Mouse (Mus musculus) regulatory T cell (primary cell): ENCODE results near the gene Pank1.

Source experiments
- in situ Hi-C: fragments of 300-600 bp; cut with MboI, MseI; formaldehyde crosslinking; loops from one replicate; pipeline ENCODE4 v1.15.1; 2025; ENCODE audit warnings: high pct_unique_total_duplicates

Pank1 gene

DNA sequence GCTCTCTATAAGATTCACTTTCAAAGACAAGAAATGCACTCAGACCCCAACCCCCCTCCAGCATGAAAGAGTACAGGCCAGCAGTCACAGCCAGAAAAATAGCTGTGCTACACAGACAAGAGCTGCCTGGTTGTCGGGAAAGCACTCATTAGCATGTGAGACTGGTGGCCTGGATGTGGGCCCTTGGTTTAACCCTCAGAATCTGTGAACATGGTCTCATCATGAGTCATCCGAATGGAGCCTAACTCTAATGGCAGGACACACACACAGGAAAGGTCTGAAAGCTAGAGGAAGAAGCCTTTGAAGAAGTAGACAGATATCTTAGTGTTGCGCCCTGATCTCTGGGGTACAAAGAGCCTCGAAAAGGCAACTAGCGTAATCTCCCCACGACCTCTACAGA is 51.8 kb downstream of the Pank1 start:
- in situ Hi-C loops: no loop called here

DNA sequence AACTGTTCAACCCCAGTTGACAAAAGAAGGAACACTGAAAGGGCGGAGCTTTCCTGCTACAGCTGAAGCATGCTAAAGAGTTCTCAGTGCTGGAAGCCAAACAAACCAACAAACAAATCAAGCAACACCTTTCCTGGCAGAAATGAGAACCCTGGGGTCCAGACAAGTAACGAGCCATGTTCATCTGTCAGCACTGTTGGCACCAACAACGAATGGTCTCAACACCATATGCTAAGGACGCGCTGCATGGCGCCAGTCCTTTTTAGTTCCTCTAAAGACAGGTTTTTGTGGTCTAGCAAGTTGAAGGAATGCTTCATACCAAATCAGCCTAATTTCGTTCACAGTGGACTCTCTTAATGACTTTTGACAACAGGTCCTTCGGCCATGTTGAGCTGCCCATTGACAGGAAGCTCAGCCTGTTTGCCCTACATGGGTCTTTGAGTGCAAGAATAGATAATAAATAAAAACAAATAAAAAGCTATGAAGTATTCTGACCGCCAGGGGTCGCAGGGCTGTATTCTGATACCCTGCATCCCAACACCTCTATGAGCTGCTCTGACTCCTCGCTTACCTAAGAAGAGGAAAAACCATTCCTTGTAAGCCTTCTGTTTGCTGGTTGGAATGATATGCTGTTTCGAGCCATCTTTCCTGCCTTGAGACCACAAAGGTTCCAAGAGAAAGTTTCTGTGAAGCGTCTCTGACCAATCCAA is 53.2 kb downstream of the Pank1 start:
- in situ Hi-C loops: no loop called here

DNA sequence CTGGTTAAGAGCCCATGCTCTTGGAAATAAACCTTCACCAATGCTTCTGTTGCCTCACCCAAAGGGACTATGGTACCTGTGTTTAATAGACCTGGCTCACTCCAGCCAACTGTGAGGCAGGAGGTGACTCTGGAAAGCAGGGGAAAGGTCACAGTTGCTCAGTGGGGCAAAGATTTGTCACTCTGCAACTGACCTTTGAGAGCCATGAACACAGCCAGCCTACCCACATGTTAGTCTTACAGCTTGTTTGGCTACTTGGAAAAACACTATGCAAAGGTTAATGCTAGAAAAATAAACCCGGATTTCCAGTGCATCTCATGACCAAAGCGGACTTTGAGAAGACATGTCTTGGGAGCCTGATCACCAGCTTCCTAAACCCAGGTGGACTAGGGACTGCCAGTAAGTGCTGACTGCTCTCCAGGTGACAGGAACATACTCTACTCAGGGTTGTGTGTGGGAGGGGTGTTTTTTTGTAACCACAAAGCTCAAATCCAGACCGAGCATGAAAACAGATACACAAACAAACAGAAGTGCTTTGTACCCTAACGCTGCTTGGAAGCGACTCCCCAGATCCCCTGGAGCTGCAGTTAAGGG is 59.6 kb downstream of the Pank1 start:
- in situ Hi-C loops: no loop called here

DNA sequence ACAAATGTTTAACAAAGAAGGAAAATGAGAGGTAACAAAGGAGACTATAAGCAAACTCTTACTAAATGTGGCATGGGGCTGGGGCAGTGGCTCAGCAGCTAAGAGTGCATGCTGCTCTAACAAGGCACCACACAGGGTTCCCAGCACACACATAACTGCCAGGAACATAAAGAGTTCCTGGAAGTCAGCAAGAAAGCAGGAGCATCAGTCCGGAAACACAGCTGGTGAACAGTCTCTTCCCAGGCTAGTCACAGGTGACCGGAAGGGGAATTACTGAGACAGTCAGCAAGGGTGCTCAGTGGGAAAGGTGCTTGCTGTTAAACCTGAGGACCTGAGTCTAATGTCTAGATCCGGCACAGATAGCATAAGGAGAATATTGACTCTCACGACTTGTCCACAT is 63.9 kb downstream of the Pank1 start:
- in situ Hi-C loops: no loop called here

DNA sequence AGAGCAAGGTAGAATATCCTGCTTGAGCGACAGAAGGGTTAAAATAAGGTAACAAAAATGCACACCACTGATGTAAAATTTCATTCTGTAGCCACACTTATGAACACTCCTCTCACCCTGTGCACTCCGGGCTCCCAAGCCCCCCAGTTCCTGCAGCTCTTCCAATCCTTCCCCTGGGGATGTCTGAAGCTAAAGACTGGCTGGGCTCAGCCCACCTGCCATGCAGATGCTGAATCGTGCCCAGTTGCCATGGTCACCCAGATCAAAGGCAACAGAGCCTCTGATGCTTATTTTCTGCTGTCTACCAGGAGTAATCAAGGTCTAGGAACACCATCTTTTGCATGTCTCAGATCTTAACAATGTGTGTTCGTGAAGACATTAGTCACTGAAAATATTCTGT is 64.6 kb downstream of the Pank1 start:
- in situ Hi-C loops: no loop called here

DNA sequence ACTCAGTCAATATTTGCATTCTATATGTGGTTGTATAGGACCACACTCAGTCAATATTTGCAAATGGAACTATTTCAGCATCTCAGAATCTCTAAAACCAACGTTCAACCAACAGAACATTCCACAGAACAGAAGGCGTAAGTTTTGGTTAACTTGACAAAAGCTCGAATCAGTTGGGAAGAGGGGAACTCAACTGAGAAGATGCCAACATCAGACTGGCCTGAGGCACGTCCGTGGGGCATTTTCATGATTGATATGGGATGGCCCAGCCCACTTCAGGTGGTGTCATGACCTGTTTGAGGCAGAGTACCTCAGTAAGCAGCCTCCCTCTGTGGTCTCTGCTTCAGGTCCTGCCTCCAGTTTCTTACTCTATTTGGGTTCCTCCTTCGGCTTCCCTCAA is 65.3 kb downstream of the Pank1 start:
- in situ Hi-C loops: no loop called here

DNA sequence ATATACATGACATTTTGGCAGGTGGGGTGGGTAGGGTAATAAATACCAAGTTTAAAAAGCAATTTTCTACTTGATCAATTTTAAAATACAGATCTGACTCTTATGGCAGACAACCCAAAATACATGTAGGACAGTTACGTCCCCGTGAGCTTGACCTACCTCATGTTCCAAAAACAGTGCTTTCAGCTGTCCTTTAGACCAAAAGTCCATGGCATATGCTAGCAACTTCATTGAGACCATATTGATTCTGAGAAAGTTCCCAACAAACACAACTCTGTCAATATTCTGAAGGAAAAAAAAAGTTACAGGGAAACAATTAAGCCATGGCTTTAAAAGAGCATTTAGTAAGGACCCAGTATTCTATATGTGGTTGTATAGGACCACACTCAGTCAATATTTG is 65.7 kb downstream of the Pank1 start:
- in situ Hi-C loops: no loop called here

DNA sequence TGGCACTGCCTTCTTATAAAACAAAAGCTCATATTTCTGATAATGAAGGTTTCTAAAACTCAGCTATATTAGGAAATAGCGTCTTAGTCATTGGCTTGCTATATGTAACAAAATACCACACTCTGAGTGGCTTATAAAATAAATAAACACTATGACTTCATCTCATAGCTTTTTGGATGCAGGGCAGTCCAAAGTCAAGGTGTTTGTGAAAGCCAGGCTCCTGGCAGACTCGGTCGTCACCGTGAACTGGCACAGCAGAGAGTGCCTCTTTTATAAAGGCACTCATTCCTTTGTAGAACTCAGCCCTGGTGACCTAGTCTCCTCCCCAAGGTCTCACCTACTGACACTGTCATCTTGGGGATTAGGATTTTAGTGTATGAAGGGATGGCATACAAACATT is 66.5 kb downstream of the Pank1 start:
- in situ Hi-C loops: no loop called here

DNA sequence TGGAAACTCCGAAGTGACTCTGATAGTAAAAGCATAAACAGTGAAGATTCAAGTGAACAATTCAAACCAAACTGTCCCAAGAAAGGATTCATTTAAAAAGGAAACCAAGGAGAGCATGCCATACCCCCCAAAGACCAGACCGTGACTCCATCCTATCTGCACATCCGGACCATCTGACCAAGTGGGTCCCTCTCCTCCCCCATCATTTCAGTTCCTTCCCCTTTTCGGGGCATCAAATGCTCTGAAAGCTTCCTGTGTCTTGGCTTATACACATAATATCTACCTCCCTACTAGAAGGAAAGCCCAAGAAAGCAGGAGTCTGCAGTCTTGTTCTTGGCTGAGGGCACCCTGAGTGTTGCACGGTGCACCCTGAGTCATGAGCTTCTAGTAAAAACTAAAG is 72.1 kb downstream of the Pank1 start:
- in situ Hi-C loops: no loop called here

DNA sequence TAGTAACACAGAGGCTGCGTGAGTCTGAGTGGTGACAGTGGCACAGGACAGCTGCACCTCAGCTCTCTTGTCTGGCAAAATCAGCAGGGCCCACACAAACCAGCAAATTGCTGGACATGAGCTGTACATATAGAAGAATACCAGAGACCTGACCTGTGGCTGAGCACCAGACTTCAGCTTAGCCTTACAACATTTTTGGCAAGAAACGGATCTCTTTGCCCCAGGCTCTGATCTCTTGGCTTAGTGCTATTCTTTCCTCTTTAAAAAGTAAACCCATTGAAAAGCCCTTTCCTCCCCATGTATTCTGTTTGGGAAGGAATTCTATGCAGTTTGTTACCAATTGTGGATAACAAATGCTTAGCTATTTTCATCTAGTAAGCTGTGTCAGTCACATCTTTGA is 74.2 kb downstream of the Pank1 start:
- in situ Hi-C loops: no loop called here

DNA sequence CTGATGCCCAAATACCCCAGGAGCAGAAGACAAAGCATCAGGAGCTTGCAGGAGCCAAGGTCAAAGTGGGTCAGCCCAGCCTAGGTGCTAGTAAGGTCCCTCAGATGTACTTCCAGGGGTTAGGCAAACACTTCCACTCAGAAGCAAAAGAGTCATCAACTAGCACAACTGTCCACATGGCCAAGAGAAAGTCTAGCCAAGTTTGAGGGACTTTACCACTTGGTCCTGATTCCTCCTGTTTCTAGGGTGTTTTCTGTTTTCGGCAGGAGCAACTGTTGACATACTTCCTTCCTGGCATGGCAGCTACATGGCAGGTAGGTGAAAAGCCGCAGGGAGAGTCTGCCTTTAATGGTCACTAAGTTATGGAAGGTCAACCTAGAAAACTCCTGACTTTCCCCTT is 74.7 kb downstream of the Pank1 start:
- in situ Hi-C loops: no loop called here

DNA sequence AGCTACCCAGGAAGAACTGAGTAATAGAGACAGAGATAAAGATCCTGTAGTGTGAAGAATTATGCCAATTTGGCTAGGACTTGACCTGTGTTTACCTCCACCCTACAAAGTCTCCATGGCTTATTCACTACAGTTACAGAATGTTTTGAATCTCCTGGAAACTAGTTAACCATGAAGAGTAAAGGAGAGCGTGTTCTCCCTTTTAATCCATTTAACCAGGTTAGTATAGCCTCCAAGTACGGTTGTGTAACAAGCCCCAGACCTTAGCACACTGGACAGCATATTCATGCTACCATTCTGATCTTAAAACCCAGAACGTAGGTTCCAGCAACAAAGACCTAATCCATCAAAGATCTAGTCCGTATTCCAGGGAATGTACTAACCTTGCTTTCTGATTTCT is 75.9 kb downstream of the Pank1 start:
- in situ Hi-C loops: no loop called here

DNA sequence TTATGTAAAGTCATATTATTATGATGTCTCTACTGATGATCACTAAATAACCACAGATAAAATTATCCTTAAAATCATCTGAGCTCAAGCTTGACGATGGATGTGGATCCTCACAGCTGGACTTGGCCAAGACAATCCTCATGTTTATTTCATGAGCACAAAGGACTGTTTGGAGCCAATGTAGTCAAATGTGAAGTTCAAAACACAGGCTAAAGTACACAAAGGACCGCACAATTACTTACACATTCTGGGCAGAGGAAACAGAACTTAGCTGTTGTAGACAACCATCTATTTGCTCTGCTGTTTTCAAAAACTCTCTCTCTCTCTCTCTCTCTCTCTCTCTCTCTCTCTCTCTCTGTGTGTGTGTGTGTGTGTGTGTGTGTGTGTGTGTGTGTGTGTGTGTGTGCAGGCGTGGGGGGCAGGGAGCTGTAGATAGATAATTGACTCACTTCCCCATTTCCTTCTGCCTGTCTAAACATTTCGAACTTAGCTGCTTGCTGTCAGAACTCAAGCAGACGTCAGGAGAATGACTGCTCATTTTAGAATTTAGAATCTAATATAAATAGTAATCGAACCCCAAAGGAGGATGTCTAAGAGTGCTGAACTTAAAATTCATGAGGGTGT is 79.5 kb downstream of the Pank1 start:
- in situ Hi-C loops: loop anchor here (10.0 kb wide), 1 partner anchor 1065 kb away; no protein-coding TSS in a partner anchor

DNA sequence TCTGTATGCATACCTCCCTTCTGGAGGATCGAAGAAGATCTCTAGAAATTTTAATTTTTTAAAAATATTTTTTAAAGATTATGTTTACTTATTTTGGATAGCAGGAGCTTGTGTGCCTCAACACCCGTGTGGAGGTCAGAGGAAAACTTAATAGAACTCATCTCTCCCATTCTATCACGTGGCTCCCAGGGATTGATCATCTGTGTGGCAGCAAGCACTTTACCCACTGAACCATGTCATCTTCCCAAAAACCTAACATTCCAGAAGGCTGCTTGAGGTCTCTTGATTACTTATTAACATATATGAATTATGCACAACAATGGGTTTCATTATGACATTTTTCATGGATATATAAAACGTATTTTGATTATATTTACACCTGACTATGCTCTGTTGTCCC is 82.9 kb downstream of the Pank1 start:
- in situ Hi-C loops: loop anchor here (10.0 kb wide), 1 partner anchor 1062 kb away; no protein-coding TSS in a partner anchor

DNA sequence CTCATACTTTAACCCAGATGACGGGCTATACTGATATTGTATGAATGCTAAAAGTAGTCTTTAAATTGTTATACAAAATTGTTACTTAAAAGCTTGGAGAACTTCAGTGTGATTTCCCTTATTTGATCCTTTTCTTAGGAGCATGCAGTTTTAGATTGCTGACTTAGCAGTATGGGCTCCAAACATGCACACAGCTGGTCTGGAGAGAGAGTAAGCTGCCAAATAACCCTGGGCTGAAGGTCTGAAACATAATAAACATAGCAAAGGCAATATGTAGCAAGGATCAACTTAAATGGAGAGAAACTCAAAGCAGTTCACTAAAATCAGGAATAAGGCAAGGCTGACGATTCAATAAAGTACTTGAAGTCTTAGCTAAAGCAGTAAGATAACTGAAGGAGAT is 96.8 kb downstream of the Pank1 start:
- in situ Hi-C loops: no loop called here

DNA sequence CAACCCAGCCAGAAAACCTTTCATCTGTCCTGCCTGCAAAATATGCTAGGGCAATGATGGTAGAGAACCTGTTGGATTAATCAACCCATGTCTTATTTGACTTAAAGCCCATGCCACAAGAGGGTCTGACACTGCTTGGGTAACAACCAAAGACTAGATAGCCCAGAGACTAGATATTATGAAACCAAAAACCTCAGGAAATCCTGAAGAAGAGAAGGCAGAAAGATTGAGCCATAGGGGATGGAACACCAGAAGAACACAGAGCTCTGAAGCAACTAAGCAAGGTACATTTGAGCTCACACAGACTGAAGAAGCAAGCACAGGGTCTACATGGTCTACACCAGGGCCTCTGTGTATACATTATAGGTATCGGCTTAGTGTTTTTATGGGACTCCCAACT is 100.3 kb downstream of the Pank1 start:
- in situ Hi-C loops: no loop called here

DNA sequence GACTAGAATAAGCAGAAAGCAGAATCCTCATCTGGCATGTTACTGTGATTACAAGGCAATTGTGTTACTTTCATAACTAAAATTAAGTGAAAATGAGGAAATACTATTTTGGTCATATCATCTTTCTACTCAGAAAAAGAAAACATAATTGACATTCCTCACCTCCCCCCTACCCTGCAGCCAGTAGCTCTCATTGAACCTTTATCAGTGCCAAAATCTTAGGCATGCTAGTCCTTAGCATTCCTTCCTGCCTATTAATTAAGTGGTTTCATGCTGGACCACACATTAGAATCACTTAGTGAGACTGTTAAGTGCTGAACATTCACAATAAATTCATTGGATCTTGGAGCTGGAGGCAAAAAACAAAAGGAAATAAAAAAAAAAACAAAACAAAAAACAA is 101.2 kb downstream of the Pank1 start:
- in situ Hi-C loops: no loop called here

DNA sequence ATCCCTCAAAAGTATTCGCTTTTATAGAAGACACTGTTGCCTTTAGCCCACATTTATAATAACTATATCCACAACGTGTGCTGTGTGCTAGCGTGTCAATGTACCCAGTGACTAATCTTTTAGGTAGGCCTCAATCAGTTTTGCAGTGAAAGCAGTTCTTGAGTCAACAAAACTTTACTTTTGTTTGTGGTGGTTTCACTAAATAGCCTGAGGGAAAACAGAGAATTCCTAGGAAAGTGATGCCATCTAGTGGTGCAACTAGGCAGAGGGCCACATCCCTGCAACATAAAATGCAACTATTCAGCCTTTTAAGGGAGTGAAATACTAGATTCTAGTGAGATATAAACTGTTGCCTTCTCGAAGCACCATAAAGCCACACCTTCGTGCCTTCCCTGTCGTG is 106.5 kb downstream of the Pank1 start:
- in situ Hi-C loops: no loop called here

DNA sequence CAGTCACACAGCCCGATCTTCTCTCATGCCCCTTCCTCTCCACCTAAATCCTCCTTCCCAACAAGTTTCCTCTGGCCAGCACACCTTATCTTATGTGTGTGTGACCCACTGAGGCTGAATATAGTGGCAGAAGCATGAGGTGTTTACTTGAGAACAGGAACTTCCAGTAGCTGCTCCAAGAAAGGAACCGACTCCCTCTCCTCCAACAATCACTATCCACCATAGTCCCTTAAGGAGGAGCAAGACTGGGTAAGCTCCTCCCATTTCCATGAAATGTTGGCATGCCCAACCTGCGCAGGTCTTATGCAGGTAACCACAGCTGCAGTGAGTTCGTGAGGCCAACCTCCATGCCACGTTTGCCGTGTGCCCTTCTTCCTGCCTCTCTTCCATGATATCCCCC is 108.5 kb downstream of the Pank1 start:
- in situ Hi-C loops: no loop called here

DNA sequence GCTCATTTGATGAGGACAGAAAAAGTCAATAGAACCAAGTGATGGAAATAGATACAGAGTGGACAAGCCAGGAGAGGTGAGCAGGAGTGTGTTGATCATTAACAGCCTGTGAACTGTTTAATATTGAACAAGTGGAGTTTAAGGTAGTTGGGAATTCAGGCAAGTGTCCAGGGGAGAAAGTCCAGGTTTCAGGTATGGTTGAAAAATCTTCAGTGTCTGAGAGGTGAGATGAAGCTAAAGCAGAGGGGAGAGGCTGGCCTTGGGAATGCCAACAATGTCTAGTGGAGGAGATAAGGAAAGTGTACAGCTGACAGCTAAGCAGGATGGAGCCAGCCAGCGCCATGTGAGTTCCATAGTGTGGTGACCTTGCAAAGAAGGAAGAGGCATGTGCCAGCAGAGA is 120.5 kb downstream of the Pank1 start:
- in situ Hi-C loops: no loop called here
